Mouse (Mus musculus) MEL (cell line): ENCODE measurements around the gene Echdc3.

Experiments
- GABPA ChIP-seq: IDR thresholded peaks from 2 replicates; pipeline ENCODE4 v1.6.1; 2012; ENCODE audit warnings: low read depth, mild to moderate bottlenecking, inconsistent platforms, low read length, improper control_type of control experiment, moderate library complexity
- POLR2AphosphoS2 ChIP-seq: IDR thresholded peaks from 2 replicates; pipeline ENCODE4 v1.6.1; 2011; ENCODE audit warnings: low read length, improper control_type of control experiment

DNA sequence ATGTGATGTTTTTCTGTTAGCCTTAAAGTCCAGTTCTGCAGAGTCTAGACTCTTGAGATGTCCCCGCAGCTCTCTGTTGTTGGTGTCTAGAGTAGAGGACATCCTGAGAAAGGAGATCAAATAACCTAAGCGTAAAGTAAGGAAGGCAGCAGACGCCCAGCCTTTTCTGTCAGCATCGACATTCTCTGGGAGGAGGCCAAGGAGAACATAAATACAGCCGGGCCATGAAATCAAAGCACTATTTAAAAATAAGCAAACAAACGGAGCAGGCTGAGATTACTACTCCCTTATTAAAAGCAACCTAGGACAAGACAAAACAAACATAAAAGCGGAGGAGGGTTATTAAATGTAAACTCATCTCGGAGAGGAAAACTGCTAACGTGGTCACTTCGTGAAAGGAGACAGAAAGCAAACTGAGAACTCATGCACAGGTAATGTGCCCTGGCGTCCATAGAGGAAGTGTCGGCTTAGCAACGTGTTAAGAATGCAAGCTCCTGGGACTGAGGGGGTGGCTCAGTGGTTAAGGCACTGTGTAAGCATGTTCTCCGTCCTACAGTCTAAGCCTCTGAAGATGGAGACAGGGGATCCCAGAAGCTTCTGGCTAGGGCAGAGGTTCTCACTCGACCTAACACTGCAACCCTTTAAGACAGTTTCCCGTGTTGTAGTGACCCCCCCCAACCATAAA is 48.1 kb downstream of the Echdc3 start:
- no peak for TF ChIP-seq POLR2AphosphoS2
- no peak for TF ChIP-seq GABPA
